Mouse (Mus musculus): ENCODE measurements at regions not wholly inside any gene's neighbourhood (a gene's known extent, or its start where the extent isn't known, plus 50 kb on each side); places are given as distances from the start of the nearest gene placed in this dataset.

DNA sequence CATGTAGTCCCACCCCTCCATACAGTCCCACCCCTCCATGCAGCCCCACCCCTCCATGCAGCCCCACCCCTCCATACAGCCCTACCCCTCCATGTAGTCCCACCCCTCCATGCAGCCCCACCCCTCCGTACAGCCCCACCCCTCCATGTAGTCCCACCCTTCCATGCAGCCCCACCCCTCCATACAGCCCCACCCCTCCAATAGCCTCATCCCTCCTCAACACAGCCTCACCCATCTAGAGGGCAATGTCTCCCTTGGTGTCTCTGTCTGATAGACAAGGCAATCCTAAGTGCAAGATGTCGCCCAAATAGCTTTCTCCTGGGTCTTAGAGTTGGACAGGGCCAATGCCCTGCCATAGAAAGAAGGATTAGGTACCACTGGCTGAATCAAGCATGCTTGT, 77.8 kb downstream of the Zfp706 start:
- TF ChIP-seq CTCF (IDR thresholded peaks at IDR 0.05; ENCODE audit: control insufficient read depth, insufficient read depth, insufficient replicate concordance, low read depth, low read length) (no peak), POLR2A (IDR thresholded peaks at IDR 0.05; ENCODE audit: control insufficient read depth, low read depth, low read length) (no peak)

Data from testis, adult 2 months (tissue).